Mouse (Mus musculus) kidney, adult 11 months (tissue): ENCODE measurements around the gene Bpifb1.
"Not testable (repeated sequence)": the region's sequence is repeated elsewhere in the genome, so short reads cannot be mapped to it uniquely, and the experiment has no call there.

Experiments used
- DNase-seq: peaks from one replicate; pipeline ENCODE4 v3.0.0; 2022

Gene Bpifb1

GRCm38 (mm10) chr2:154215191-154215590, 24.6 kb downstream of the Bpifb1 start:
- peak; percentile 22 for DNase-seq

- DNase-seq: no peak
Observed at GRCm38 (mm10) chr2:154219950-154220349, 29.3 kb downstream of the Bpifb1 start.

- DNase-seq: peak; percentile 16
Observed at GRCm38 (mm10) chr2:154223265-154223916, 32.8 kb downstream of the Bpifb1 start, which contains the start of gene Bpifb5. Gene Bpifb5, plus strand, starts transcription at chr2:154223742.

- no peak for DNase-seq
Observed at GRCm38 (mm10) chr2:154223917-154224273, 33.3 kb downstream of the Bpifb1 start.

GRCm38 (mm10) chr2:154226991-154227390, 36.4 kb downstream of the Bpifb1 start:
- no peak for DNase-seq

- DNase-seq: no peak
Observed at GRCm38 (mm10) chr2:154227830-154228229, 37.2 kb downstream of the Bpifb1 start.

- no peak for DNase-seq
Observed at GRCm38 (mm10) chr2:154233426-154233825, 42.8 kb downstream of the Bpifb1 start.

GRCm38 (mm10) chr2:154240771-154241170, 50.2 kb downstream of the Bpifb1 start:
- no peak for DNase-seq

- not testable (repeated sequence) for DNase-seq
Observed at GRCm38 (mm10) chr2:154242726-154243125, 52.1 kb downstream of the Bpifb1 start.

GRCm38 (mm10) chr2:154243356-154244036, 52.9 kb downstream of the Bpifb1 start:
- no peak for DNase-seq

- no peak for DNase-seq
Observed at GRCm38 (mm10) chr2:154245322-154245721, 54.7 kb downstream of the Bpifb1 start.

GRCm38 (mm10) chr2:154255254-154255653, 64.6 kb downstream of the Bpifb1 start:
- DNase-seq: not testable (repeated sequence)

GRCm38 (mm10) chr2:154255770-154256169, 65.2 kb downstream of the Bpifb1 start:
- DNase-seq: no peak

GRCm38 (mm10) chr2:154257554-154257953, 66.9 kb downstream of the Bpifb1 start, which contains the start of gene Bpifb9a:
Gene Bpifb9a, plus strand, starts transcription at chr2:154257854.
- DNase-seq: not testable (repeated sequence)

GRCm38 (mm10) chr2:154264397-154264796, 73.8 kb downstream of the Bpifb1 start:
- not testable (repeated sequence) for DNase-seq
